Mouse (Mus musculus): ENCODE data around the gene Pgrmc1. TPM values are rescaled to one million over a fixed set of nuclear protein-coding genes. Genes with fewer than 3 reads are reported as not detected.
"Not testable (repeated sequence)": the region's sequence is repeated elsewhere in the genome, so short reads cannot be mapped to it uniquely, and the experiment has no call there.

Gene Pgrmc1
- 497 and 560 TPM in 2 replicates for polyA plus RNA-seq (2015; fragmentation: Nextera tagmentation; extraction: Ambion mirVana)

DNA sequence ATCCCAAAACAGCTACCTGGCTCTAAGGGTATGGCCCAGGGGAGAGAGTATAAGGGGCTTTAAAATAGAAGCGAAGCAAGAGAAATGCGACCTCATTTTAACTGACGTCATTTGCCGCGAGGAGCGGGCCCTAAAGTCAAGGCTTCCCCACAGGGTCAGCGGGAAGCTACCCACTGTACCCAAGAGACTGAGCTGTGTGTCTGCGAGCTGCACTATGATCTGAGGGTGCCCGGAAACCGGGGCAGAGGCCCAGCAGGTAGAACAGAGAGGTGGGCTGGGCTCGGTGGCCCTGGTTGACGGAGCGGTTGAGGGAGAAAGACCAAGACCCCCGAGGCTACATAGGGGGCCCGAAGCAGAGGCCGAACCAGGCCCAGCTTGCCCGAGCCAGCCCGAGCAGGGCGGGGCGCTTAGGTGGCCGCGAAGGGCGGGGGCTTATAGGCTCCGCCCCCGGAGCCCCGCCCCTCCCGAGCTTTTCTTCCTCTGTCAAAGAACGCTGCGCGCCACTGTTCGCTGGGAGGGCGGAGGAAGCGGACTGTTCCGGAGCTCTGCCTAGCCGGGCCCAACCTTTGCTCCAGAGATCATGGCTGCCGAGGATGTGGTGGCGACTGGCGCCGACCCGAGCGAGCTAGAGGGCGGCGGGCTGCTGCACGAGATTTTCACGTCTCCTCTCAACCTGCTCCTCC lies at the start of gene Pgrmc1:
Gene Pgrmc1, plus strand, starts transcription at position 500 of the 683 bp plus-strand sequence.
- H3K4me1 ChIP-seq, result peaks cover 5% of the 10 kb centered on the region
- H3K36me3 ChIP-seq, result no peaks in the 10 kb centered on the region
- H3K9ac ChIP-seq (replicated peaks), result peak within 1 kb of the TSS; percentile 71
- peak within 1 kb of the TSS; percentile 61 for H3K4me3 ChIP-seq (replicated peaks)
- H3K27ac ChIP-seq (replicated peaks), result peak within 1 kb of the TSS; percentile 88
- peak within 1 kb of the TSS; percentile 59 for H3K4me2 ChIP-seq
- H3K9me3 ChIP-seq (replicated peaks), result no peaks in the 10 kb centered on the region
- ATAC-seq (ENCODE audit: low FRiP score), result peak; percentile 94
- H3K27me3 ChIP-seq (replicated peaks), result no peaks in the 10 kb centered on the region
- WGBS, result 19% methylated on average over 40 of the region's 45 CpGs

GRCm38 (mm10) chrX:36548798-36549197 lies 49.2 kb upstream of the Pgrmc1 start:
- H3K4me1 ChIP-seq, result 0 out of 2 replicates have a peak, but pooled peaks cover 2% of the 10 kb centered on the region
- H3K4me2 ChIP-seq, result no peak overlapping the region
- H3K9me3 ChIP-seq (replicated peaks), result no peaks in the 10 kb centered on the region
- no peaks in the 10 kb centered on the region for H3K36me3 ChIP-seq
- no peaks in the 10 kb centered on the region for H3K27me3 ChIP-seq (replicated peaks)
- 73% methylated on average over 5 of the region's 5 CpGs for WGBS
- no peak for ATAC-seq (ENCODE audit: low FRiP score)
- H3K27ac ChIP-seq (replicated peaks), result no peak overlapping the region
- H3K9ac ChIP-seq (replicated peaks), result no peak overlapping the region
- H3K4me3 ChIP-seq (replicated peaks), result no peak overlapping the region

- peak overlapping the region; percentile 54 for H3K27ac ChIP-seq (replicated peaks)
- no peak overlapping the region for H3K9ac ChIP-seq (replicated peaks)
- no peaks in the 10 kb centered on the region for H3K27me3 ChIP-seq (replicated peaks)
- no peaks in the 10 kb centered on the region for H3K9me3 ChIP-seq (replicated peaks)
- no peaks in the 10 kb centered on the region for H3K36me3 ChIP-seq
- whole genome bisulfite sequencing, result 30% methylated on average over 5 of the region's 5 CpGs
- H3K4me2 ChIP-seq, result no peak overlapping the region
- ATAC-seq (ENCODE audit: low FRiP score), result peak; percentile 57; the same call in 1 of the 2 replicates
- 0 out of 2 replicates have a peak, but pooled peaks cover 2% of the 10 kb centered on the region for H3K4me1 ChIP-seq
- H3K4me3 ChIP-seq (replicated peaks), result no peak overlapping the region
Observed at GRCm38 (mm10) chrX:36550906-36551305, 47.1 kb upstream of the Pgrmc1 start.

GRCm38 (mm10) chrX:36551351-36551750 lies 46.7 kb upstream of the Pgrmc1 start:
- Histone ChIP-seq H3K36me3 (no peaks in the 10 kb centered on the region), H3K9ac (replicated peaks) (no peak overlapping the region), H3K27ac (replicated peaks) (peak overlapping the region; percentile 54), H3K4me2 (no peak overlapping the region), H3K27me3 (replicated peaks) (no peaks in the 10 kb centered on the region), H3K9me3 (replicated peaks) (no peaks in the 10 kb centered on the region), H3K4me1 (0 out of 2 replicates have a peak, but pooled peaks cover 2% of the 10 kb centered on the region), H3K4me3 (replicated peaks) (no peak overlapping the region)
- no peak for ATAC-seq (ENCODE audit: low FRiP score)
- 43% methylated on average over 6 of the region's 6 CpGs for WGBS

GRCm38 (mm10) chrX:36552055-36552587 lies 45.9 kb upstream of the Pgrmc1 start:
- 30% methylated on average over 5 of the region's 5 CpGs for WGBS

GRCm38 (mm10) chrX:36552715-36553114 lies 45.3 kb upstream of the Pgrmc1 start:
- no peaks in the 10 kb centered on the region for H3K36me3 ChIP-seq

More at GRCm38 (mm10) chrX:36552055-36552587, 45.9 kb upstream of the Pgrmc1 start:
- H3K4me2 ChIP-seq, result no peak overlapping the region
- H3K9me3 ChIP-seq (replicated peaks), result no peaks in the 10 kb centered on the region
- 0 out of 2 replicates have a peak, but pooled peaks cover 2% of the 10 kb centered on the region for H3K4me1 ChIP-seq
- no peaks in the 10 kb centered on the region for H3K27me3 ChIP-seq (replicated peaks)
- no peak overlapping the region for H3K4me3 ChIP-seq (replicated peaks)
- peak; percentile 79 for ATAC-seq (ENCODE audit: low FRiP score)
- H3K36me3 ChIP-seq, result no peaks in the 10 kb centered on the region
- H3K9ac ChIP-seq (replicated peaks), result no peak overlapping the region
- H3K27ac ChIP-seq (replicated peaks), result 0 out of 2 replicates have a peak overlapping the region, but pooled peaks have one; percentile 18

GRCm38 (mm10) chrX:36555196-36555595 lies 42.8 kb upstream of the Pgrmc1 start:
- H3K36me3 ChIP-seq; H3K27ac ChIP-seq (replicated peaks); ATAC-seq (ENCODE audit: low FRiP score); H3K4me3 ChIP-seq (replicated peaks); H3K9ac ChIP-seq (replicated peaks); H3K9me3 ChIP-seq (replicated peaks); H3K27me3 ChIP-seq (replicated peaks); H3K4me1 ChIP-seq; H3K4me2 ChIP-seq: not testable (repeated sequence)
- WGBS, result 24% methylated on average over 2 of the region's 2 CpGs

More at GRCm38 (mm10) chrX:36552715-36553114, 45.3 kb upstream of the Pgrmc1 start:
- Histone ChIP-seq H3K27me3 (replicated peaks) (no peaks in the 10 kb centered on the region), H3K4me1 (0 out of 2 replicates have a peak, but pooled peaks cover 2% of the 10 kb centered on the region), H3K27ac (replicated peaks) (no peak overlapping the region), H3K9ac (replicated peaks) (no peak overlapping the region), H3K9me3 (replicated peaks) (no peaks in the 10 kb centered on the region), H3K4me2 (no peak overlapping the region), H3K4me3 (replicated peaks) (no peak overlapping the region)
- ATAC-seq (ENCODE audit: low FRiP score), result no peak
- whole genome bisulfite sequencing, result 77% methylated on average over 3 of the region's 3 CpGs

GRCm38 (mm10) chrX:36560170-36560569 lies 37.8 kb upstream of the Pgrmc1 start:
- WGBS, result 79% methylated on average over 4 of the region's 4 CpGs
- no peak overlapping the region for H3K9ac ChIP-seq (replicated peaks)
- no peaks in the 10 kb centered on the region for H3K27me3 ChIP-seq (replicated peaks)
- no peaks in the 10 kb centered on the region for H3K36me3 ChIP-seq
- no peak overlapping the region for H3K4me3 ChIP-seq (replicated peaks)
- ATAC-seq (ENCODE audit: low FRiP score), result no peak
- no peak overlapping the region for H3K4me2 ChIP-seq
- no peaks in the 10 kb centered on the region for H3K4me1 ChIP-seq
- H3K9me3 ChIP-seq (replicated peaks), result no peaks in the 10 kb centered on the region
- H3K27ac ChIP-seq (replicated peaks), result no peak overlapping the region

- no peak overlapping the region for H3K4me2 ChIP-seq
- H3K4me1 ChIP-seq, result no peaks in the 10 kb centered on the region
- 13% methylated on average over 7 of the region's 7 CpGs for WGBS
- H3K9me3 ChIP-seq (replicated peaks), result no peaks in the 10 kb centered on the region
- ATAC-seq (ENCODE audit: low FRiP score), result no peak
- H3K36me3 ChIP-seq, result no peaks in the 10 kb centered on the region
- H3K4me3 ChIP-seq (replicated peaks), result no peak overlapping the region
- H3K9ac ChIP-seq (replicated peaks), result no peak overlapping the region
- no peak overlapping the region for H3K27ac ChIP-seq (replicated peaks)
- no peaks in the 10 kb centered on the region for H3K27me3 ChIP-seq (replicated peaks)
Observed at GRCm38 (mm10) chrX:36561650-36562049, 36.4 kb upstream of the Pgrmc1 start.

GRCm38 (mm10) chrX:36562079-36562478 lies 35.9 kb upstream of the Pgrmc1 start:
- no peaks in the 10 kb centered on the region for H3K27me3 ChIP-seq (replicated peaks)
- H3K4me1 ChIP-seq, result no peaks in the 10 kb centered on the region
- WGBS, result 29% methylated on average over 3 of the region's 3 CpGs
- H3K36me3 ChIP-seq, result no peaks in the 10 kb centered on the region
- H3K4me2 ChIP-seq, result no peak overlapping the region
- H3K4me3 ChIP-seq (replicated peaks), result no peak overlapping the region
- no peaks in the 10 kb centered on the region for H3K9me3 ChIP-seq (replicated peaks)
- H3K27ac ChIP-seq (replicated peaks), result no peak overlapping the region
- H3K9ac ChIP-seq (replicated peaks), result no peak overlapping the region
- ATAC-seq (ENCODE audit: low FRiP score), result no peak

DNA sequence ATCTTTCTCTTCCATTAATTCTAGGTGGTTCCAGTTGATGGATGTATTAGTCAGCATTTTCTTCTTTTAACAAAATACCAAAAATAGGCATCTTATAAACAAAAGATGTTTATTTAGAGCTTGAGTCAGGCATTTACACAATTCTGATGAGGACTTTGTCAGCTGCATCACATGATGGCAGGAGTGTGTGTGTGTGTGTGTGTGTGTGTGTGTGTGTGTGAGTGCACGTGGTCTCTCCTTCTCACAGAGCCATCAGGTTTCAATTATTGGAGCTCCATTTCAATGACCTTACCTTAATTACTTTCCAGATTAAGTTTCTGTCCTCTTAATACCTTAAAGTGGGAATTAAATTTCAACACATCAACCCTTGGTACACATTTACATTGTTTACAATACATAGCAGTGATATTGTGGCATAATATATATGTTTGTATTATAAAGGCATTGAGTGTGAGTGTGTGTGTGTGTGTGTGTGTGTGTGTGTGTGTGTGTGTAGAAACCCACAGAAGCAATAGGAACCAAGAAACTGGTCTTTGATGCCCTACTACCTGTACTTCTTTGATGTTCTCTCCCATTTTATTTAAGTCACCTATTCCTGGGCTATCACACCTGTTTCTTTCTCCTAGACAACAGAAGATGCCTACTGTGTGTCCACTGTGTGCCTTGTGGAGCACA lies 11.2 kb upstream of the Pgrmc1 start:
- Histone ChIP-seq H3K27ac (replicated peaks) (peak overlapping the region; percentile 73), H3K36me3 (no peaks in the 10 kb centered on the region), H3K9ac (replicated peaks) (no peak overlapping the region), H3K4me1 (peaks cover 7% of the 10 kb centered on the region; the same call in 1 of the 2 replicates), H3K27me3 (replicated peaks) (no peaks in the 10 kb centered on the region), H3K4me2 (peak overlapping the region; percentile 13), H3K4me3 (replicated peaks) (no peak overlapping the region), H3K9me3 (replicated peaks) (no peaks in the 10 kb centered on the region)
- WGBS, result 44% methylated on average over 1 of the region's 1 CpGs
- ATAC-seq (ENCODE audit: low FRiP score), result peak; percentile 53; the same call in 1 of the 2 replicates
